Mouse (Mus musculus) liver, embryonic 14.5 days (tissue): ENCODE data around the gene Hbs1l.

Experiments
- CTCF ChIP-seq: IDR thresholded peaks from 2 replicates; pipeline ENCODE4 v1.5.1; 2016; ENCODE audit warnings: antibody characterized with exemption, low read depth, control low read depth
- EP300 ChIP-seq: IDR thresholded peaks from 2 replicates; pipeline ENCODE4 v1.6.1; 2016; ENCODE audit warnings: antibody characterized with exemption, low read depth

DNA sequence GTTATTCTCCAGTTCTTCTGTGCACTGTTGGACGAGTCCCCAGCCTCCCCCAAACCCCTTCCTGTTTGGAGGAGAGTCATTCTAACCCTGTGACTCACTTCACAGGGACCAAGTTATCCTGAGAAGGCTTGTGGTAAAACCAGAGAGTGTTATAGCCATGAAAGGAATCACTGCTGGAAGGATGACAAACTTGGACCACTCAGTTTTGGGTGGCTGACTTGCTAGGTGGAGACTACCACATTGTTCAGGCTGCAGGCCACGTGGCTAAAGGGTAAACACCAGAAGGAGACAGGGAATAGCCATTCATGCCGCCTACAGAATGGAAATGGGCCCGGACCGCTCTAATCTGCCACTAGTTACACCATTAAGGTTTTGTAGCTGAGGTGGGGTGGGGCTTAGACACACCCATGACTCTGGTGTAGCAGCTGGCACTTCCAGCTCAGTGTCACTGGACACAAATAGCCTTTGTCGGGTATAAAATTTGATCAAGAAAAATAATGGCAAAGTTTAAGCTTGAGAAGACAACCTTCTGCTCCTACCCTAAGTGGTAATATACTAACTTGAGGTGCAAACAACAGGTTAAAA lies 115.9 kb downstream of the Hbs1l start:
- no peak for TF ChIP-seq CTCF
- TF ChIP-seq EP300: no peak
